Mouse (Mus musculus) right cerebral cortex, postnatal 10 days (tissue): ENCODE measurements around the gene Styk1.

Source experiments
- DNase-seq, 2 experiments: peaks; one replicate each; pipeline ENCODE4 v3.0.0; 2021; ENCODE audit warnings: low spot score in 2 of 2

Styk1 gene

GRCm38 (mm10) chr6:131353352-131353919 is at the start of gene Styk1:
Styk1 (minus strand) TSS chr6:131353597.
- DNase-seq = peak; percentile 91 to 92

- peak; percentile 47 to 53 for DNase-seq
Measured at GRCm38 (mm10) chr6:131403036-131403435, 49.6 kb upstream of the Styk1 start.

- no peak for DNase-seq
Measured at GRCm38 (mm10) chr6:131402606-131403005, 49.2 kb upstream of the Styk1 start.

GRCm38 (mm10) chr6:131401259-131401658 is 47.9 kb upstream of the Styk1 start:
- no peak for DNase-seq

- DNase-seq = no peak
Measured at GRCm38 (mm10) chr6:131396650-131397049, 43.3 kb upstream of the Styk1 start.

GRCm38 (mm10) chr6:131393873-131394660 is 40.7 kb upstream of the Styk1 start:
- DNase-seq = no peak

GRCm38 (mm10) chr6:131388040-131389021 is 34.9 kb upstream of the Styk1 start, which contains the start of gene Ybx3:
Ybx3 (minus strand) TSS chr6:131388476.
- DNase-seq = peak; percentile 92

- DNase-seq = peak; percentile 78 to 87
Measured at GRCm38 (mm10) chr6:131387221-131388039, 34.0 kb upstream of the Styk1 start.

GRCm38 (mm10) chr6:131386416-131387019 is 33.1 kb upstream of the Styk1 start:
- no peak for DNase-seq

- no peak for DNase-seq
Measured at GRCm38 (mm10) chr6:131385469-131385868, 32.1 kb upstream of the Styk1 start.

GRCm38 (mm10) chr6:131383713-131384330 is 30.4 kb upstream of the Styk1 start:
- no peak for DNase-seq

- DNase-seq = peak in 1 of 2 experiments; percentile 52
Measured at GRCm38 (mm10) chr6:131382984-131383337, 29.6 kb upstream of the Styk1 start.

GRCm38 (mm10) chr6:131382232-131382983 is 29.0 kb upstream of the Styk1 start:
- DNase-seq = no peak

GRCm38 (mm10) chr6:131378858-131379428 is 25.5 kb upstream of the Styk1 start:
- DNase-seq = no peak

GRCm38 (mm10) chr6:131377378-131377777 is 24.0 kb upstream of the Styk1 start:
- no peak for DNase-seq

- DNase-seq = no peak
Measured at GRCm38 (mm10) chr6:131374594-131375340, 21.4 kb upstream of the Styk1 start.

GRCm38 (mm10) chr6:131373160-131373559 is 19.8 kb upstream of the Styk1 start:
- no peak for DNase-seq

GRCm38 (mm10) chr6:131370767-131371166 is 17.4 kb upstream of the Styk1 start:
- no peak for DNase-seq
